Mouse (Mus musculus) monocyte, adult 5-6 weeks (primary cell): ENCODE measurements around the gene Id2. TPM values are rescaled to one million over a fixed set of nuclear protein-coding genes. Genes with fewer than 3 reads are reported as not detected.

Source experiments
- ATAC-seq: fragments of 153-309, 156-312 bp; replicated peaks from 2 replicates; pipeline ENCODE4 v1.8.0; 2017; ENCODE audit warnings: mild to moderate bottlenecking; ENCODE audit not compliant: low TSS enrichment, insufficient number of reproducible peaks, severe bottlenecking, poor library complexity, low FRiP score
- total RNA-seq: library from RNA; stranded (forward); fragments of 200-1000, 200-491, 200-594 nt; gene quantifications from 3 replicates; pipeline ENCODE4 v1.2.3, GENCODE M21; 2017

The Id2 gene
- total RNA-seq, 1 experiment from 2014 or later = 247 TPM

GRCm38 (mm10) chr12:25093241-25093774 lies 3.6 kb downstream of the Id2 start:
- no peak for ATAC-seq

GRCm38 (mm10) chr12:25092751-25093211 lies 4.2 kb downstream of the Id2 start:
- no peak for ATAC-seq

GRCm38 (mm10) chr12:25092027-25092704 lies 4.8 kb downstream of the Id2 start:
- peak; percentile 53 for ATAC-seq

DNA sequence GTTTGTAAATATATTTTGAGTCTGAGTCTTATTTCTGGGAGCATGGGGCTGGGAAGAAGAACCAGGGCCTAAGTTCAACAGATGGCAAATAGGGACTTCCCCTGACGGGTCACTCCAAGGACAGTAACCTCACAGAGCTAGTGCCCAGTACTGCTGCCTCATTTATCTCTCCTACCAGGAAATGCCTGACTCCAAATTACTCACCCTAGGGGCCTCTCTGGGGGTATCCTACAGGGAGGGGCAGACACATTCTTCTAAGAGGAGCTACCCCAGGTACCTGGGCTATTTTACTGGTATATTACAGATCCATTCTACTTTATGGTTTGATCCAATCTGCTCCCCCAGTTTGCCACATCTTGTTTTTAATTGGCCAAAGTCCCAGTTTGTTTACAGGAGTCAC lies 7.5 kb downstream of the Id2 start:
- ATAC-seq = no peak

- no peak for ATAC-seq
These were observed 10.0 kb downstream of the Id2 start for GRCm38 (mm10) chr12:25086966-25087365.

GRCm38 (mm10) chr12:25083260-25084178 lies 13.4 kb downstream of the Id2 start:
- ATAC-seq = no peak

GRCm38 (mm10) chr12:25074344-25074743 lies 22.6 kb downstream of the Id2 start:
- 0 out of 2 replicates have a peak, but pooled peaks have one; percentile 16 for ATAC-seq

DNA sequence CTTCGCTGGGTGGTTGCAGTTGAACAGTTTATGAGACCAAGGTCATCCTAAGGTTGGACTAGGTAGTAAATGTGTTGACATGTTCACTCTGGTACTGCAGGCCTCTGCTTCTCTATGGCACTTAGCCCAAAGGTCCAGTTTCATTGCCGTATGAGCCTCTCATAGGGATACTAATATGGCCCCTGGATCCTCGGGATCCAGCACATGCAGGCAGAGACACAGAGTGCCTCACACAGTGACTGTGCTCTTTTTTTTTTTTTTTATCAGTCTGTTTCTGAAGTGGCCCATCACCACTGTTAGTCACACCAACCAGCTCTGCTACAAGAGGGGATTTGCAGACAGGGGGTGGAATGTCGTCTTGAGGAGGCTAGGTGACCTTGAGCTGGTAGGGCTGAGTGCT lies 23.6 kb downstream of the Id2 start:
- no peak for ATAC-seq

DNA sequence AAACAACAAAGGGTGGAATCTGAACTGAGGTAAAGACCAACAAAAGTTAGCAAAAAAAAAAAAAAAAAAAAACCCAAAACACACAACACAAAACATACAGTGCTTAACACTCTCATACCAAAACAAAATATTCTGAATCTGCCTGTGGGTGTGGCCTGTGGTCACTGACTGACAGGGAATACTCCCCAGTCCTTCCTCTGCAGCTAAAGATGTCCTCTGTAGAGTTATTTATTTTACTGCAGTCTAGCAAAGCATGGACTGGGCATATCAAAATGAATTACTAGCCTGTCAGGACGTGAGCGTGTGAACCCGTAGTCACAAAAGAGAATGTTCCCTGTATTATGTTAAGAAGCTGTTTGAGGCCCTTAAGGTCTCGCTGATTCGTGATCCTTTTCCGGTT lies 34.7 kb downstream of the Id2 start:
- no peak for ATAC-seq

DNA sequence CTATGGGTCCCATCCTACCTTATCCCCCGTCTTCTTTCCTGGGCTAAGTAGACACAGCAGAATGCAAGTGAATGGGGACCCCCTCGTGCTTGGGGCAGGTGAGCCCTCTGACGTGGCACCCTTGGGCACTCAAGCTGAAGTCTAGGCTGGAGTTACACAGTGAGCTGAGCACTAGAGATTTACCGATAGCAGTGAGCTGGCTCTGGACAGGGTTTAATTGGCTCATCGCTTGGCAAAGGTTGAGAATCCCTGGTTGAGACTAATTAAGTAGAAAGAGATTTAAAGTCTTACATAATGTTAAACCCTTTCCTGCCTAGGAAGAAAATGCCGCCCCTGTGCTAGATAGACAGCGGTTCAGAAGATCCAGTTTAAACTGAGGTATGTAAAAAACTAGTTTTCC lies 36.0 kb downstream of the Id2 start:
- no peak for ATAC-seq

DNA sequence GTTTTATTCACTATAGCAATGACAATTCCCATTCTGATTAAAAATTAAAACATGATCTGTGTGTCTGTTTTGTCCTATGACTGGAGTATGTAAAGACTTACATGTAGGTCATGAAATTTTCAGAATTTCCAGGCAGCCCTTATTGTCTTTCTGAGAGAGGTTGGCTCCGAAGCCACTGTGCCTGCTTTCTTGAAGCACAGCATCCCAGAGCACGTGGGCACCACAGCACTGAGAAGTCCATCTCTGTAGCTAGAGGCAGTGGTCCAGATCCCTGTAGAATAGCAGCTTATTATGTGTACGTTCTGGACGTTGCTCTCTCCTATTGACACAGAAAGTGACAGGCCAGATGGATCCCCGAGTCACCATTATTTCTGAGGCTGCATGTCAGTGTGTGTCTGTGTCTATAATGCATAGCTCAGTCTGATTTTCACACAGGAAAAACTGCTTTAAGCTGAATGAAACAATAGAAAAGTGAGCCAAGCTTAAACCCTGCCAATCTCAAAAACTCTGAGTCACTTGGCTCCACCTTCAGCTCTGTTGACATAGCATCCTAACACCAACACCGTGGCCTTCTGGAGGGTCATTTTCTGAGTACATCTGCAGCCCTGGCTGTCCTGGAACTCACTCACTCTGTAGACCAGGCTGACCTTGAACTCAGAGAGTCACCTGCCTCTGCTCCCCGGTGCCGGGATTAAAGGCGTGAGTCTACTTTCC lies 37.3 kb downstream of the Id2 start:
- ATAC-seq = no peak

- ATAC-seq = no peak
These were observed 42.0 kb downstream of the Id2 start for GRCm38 (mm10) chr12:25054963-25055362.

GRCm38 (mm10) chr12:25054511-25054910 lies 42.4 kb downstream of the Id2 start:
- ATAC-seq = peak; percentile 69

- no peak for ATAC-seq
These were observed 47.7 kb downstream of the Id2 start for GRCm38 (mm10) chr12:25049253-25049652.

DNA sequence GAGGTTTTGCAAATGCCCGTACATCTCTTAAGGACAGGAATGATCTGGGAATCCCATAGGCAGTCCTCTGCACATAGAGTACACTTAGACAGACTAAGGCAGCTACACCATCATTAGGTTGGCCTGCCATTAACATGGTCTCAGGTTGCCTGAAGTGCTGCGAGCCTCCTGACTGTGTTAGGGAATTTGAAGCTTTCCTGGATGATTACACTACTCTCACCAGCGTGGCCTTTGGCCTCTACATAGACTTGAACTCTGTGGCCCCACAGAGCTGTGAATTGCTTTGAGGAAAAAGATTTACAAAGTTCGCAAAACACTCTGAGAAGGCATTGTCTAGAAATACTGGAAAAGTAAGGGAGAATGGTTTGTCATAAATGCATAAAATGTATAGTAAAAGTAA lies 52.4 kb downstream of the Id2 start:
- ATAC-seq = no peak

GRCm38 (mm10) chr12:25044056-25044455 lies 52.9 kb downstream of the Id2 start:
- no peak for ATAC-seq
